Mouse (Mus musculus) adrenal gland, postnatal 10 days (tissue): ENCODE measurements at regions not wholly inside any gene's neighbourhood (a gene's known extent, or its start where the extent isn't known, plus 50 kb on each side); places are given as distances from the start of the nearest gene placed in this dataset.

Experiments
- DNase-seq: peaks from one replicate; pipeline ENCODE4 v3.0.0; 2021; ENCODE audit warnings: mixed read lengths

GRCm38 (mm10) chr6:51060848-51061535, 371.5 kb upstream of the Nfe2l3 start:
- no peak for DNase-seq

GRCm38 (mm10) chr6:51065156-51065555, 367.3 kb upstream of the Nfe2l3 start:
- no peak for DNase-seq

- no peak for DNase-seq
Measured at GRCm38 (mm10) chr6:51067332-51067731, 365.1 kb upstream of the Nfe2l3 start.

GRCm38 (mm10) chr6:51069945-51070344, 362.5 kb upstream of the Nfe2l3 start:
- no peak for DNase-seq

- no peak for DNase-seq
Measured at GRCm38 (mm10) chr6:51071243-51071642, 361.2 kb upstream of the Nfe2l3 start.

GRCm38 (mm10) chr6:51075026-51075425, 357.4 kb upstream of the Nfe2l3 start:
- no peak for DNase-seq

GRCm38 (mm10) chr6:51076861-51077768, 355.4 kb upstream of the Nfe2l3 start:
- no peak for DNase-seq

- DNase-seq, result no peak
Measured at GRCm38 (mm10) chr6:51077769-51078096, 354.7 kb upstream of the Nfe2l3 start.

GRCm38 (mm10) chr6:51078353-51078966, 354.0 kb upstream of the Nfe2l3 start:
- no peak for DNase-seq

GRCm38 (mm10) chr6:51078967-51079355, 353.5 kb upstream of the Nfe2l3 start:
- no peak for DNase-seq

- DNase-seq, result no peak
Measured at GRCm38 (mm10) chr6:51081056-51081455, 351.4 kb upstream of the Nfe2l3 start.

- no peak for DNase-seq
Measured at GRCm38 (mm10) chr6:51084656-51085055, 347.8 kb upstream of the Nfe2l3 start.

GRCm38 (mm10) chr6:51085547-51085946, 346.9 kb upstream of the Nfe2l3 start:
- no peak for DNase-seq

- no peak for DNase-seq
Measured at GRCm38 (mm10) chr6:51086347-51086746, 346.1 kb upstream of the Nfe2l3 start.

GRCm38 (mm10) chr6:51087806-51088205, 344.7 kb upstream of the Nfe2l3 start:
- DNase-seq, result no peak

GRCm38 (mm10) chr6:51088641-51089372, 343.7 kb upstream of the Nfe2l3 start:
- no peak for DNase-seq

GRCm38 (mm10) chr6:51093196-51093595, 339.3 kb upstream of the Nfe2l3 start:
- DNase-seq, result no peak

- no peak for DNase-seq
Measured at GRCm38 (mm10) chr6:51094304-51094703, 338.2 kb upstream of the Nfe2l3 start.

GRCm38 (mm10) chr6:51097488-51097887, 335.0 kb upstream of the Nfe2l3 start:
- no peak for DNase-seq

GRCm38 (mm10) chr6:51100341-51100740, 332.1 kb upstream of the Nfe2l3 start:
- no peak for DNase-seq

- no peak for DNase-seq
Measured at GRCm38 (mm10) chr6:51103236-51103635, 329.2 kb upstream of the Nfe2l3 start.

GRCm38 (mm10) chr6:51104336-51104735, 328.1 kb upstream of the Nfe2l3 start:
- DNase-seq, result no peak
